Comparison of ENCODE assay signal across 24 mouse cellular contexts in genomic region chr16:63191623-63192022, GRCm38 (mm10).
A peak's percentile ranks its signal among the peaks of the same experiment; 100 is the strongest.
DNase-seq lines count a peak whose midpoint lies in the region; ATAC-seq lines count a peak whose summit lies in the region.
"Had no signal": no experiment of that assay in that cellular context is flagged by ENCODE, and none has a peak within 500 bp of the region (broad histone marks: within the 10 kb centered on the region; RNA-seq: fewer than 3 reads in every experiment).

No protein-coding gene starts in this region.

- no peak overlapping the region for H3K4me2 ChIP-seq in forebrain, embryonic 14.5 days (ENCODE audit: low read length)
- H3K4me2 ChIP-seq in forebrain, embryonic 12.5 days = no peak overlapping the region
- no peak overlapping the region for H3K4me2 ChIP-seq in hindbrain, embryonic 12.5 days (replicated peaks)
- no peak overlapping the region for H3K4me2 ChIP-seq in hindbrain, embryonic 16.5 days (ENCODE audit: low read length)
- H3K4me2 ChIP-seq in midbrain, embryonic 16.5 days (ENCODE audit: low read length) = no peak overlapping the region
- H3K4me2 ChIP-seq in midbrain, embryonic 14.5 days (ENCODE audit: low read length) = no peak overlapping the region
- H3K4me2 ChIP-seq: embryonic facial prominence, embryonic 12.5 days; forebrain, embryonic 15.5 days had no signal

- no peaks in the 10 kb centered on the region for H3K36me3 ChIP-seq in forebrain, embryonic 14.5 days (ENCODE audit: control insufficient read depth, insufficient read depth, low read length)
- no peaks in the 10 kb centered on the region for H3K36me3 ChIP-seq in forebrain, embryonic 12.5 days (replicated peaks)
- H3K36me3 ChIP-seq in hindbrain, embryonic 12.5 days = no peaks in the 10 kb centered on the region
- no peaks in the 10 kb centered on the region for H3K36me3 ChIP-seq in hindbrain, embryonic 16.5 days (ENCODE audit: control insufficient read depth, insufficient read depth, low read length)
- H3K36me3 ChIP-seq in midbrain, embryonic 16.5 days (ENCODE audit: control insufficient read depth, insufficient read depth, low read length) = no peaks in the 10 kb centered on the region
- no peaks in the 10 kb centered on the region for H3K36me3 ChIP-seq in midbrain, embryonic 14.5 days (ENCODE audit: control insufficient read depth, insufficient read depth, low read length)
- H3K36me3 ChIP-seq: embryonic facial prominence, embryonic 10.5 days; embryonic facial prominence, embryonic 12.5 days; forebrain, embryonic 15.5 days; G1E had no signal

- no peaks in the 10 kb centered on the region for H3K9me3 ChIP-seq in forebrain, embryonic 14.5 days (replicated peaks; ENCODE audit: control insufficient read depth, low read length)
- no peaks in the 10 kb centered on the region for H3K9me3 ChIP-seq in forebrain, embryonic 12.5 days
- no peaks in the 10 kb centered on the region for H3K9me3 ChIP-seq in hindbrain, embryonic 12.5 days (replicated peaks)
- H3K9me3 ChIP-seq in hindbrain, embryonic 16.5 days (ENCODE audit: control insufficient read depth, low read length) = 0 out of 2 replicates have a peak, but pooled peaks cover 2% of the 10 kb centered on the region
- H3K9me3 ChIP-seq in midbrain, embryonic 16.5 days (replicated peaks; ENCODE audit: control insufficient read depth, low read length, poor library complexity, severe bottlenecking) = no peaks in the 10 kb centered on the region
- no peaks in the 10 kb centered on the region for H3K9me3 ChIP-seq in midbrain, embryonic 14.5 days (ENCODE audit: control insufficient read depth, low read length)
- H3K9me3 ChIP-seq: embryonic facial prominence, embryonic 10.5 days; embryonic facial prominence, embryonic 12.5 days; forebrain, embryonic 15.5 days; G1E had no signal

- no peaks in the 10 kb centered on the region for H3K4me1 ChIP-seq in forebrain, embryonic 14.5 days (ENCODE audit: control insufficient read depth, insufficient read depth, low read length)
- H3K4me1 ChIP-seq in forebrain, embryonic 12.5 days = no peaks in the 10 kb centered on the region
- H3K4me1 ChIP-seq in hindbrain, embryonic 12.5 days = no peaks in the 10 kb centered on the region
- H3K4me1 ChIP-seq in hindbrain, embryonic 16.5 days (ENCODE audit: control insufficient read depth, insufficient read depth, low read depth, low read length) = no peaks in the 10 kb centered on the region
- no peaks in the 10 kb centered on the region for H3K4me1 ChIP-seq in midbrain, embryonic 16.5 days (ENCODE audit: control insufficient read depth, insufficient read depth, low read length)
- peaks cover 5% of the 10 kb centered on the region; the same call in 1 of the 2 replicates for H3K4me1 ChIP-seq in midbrain, embryonic 14.5 days (ENCODE audit: control insufficient read depth, insufficient read depth, low read length)
- H3K4me1 ChIP-seq: embryonic facial prominence, embryonic 10.5 days; embryonic facial prominence, embryonic 12.5 days had no signal

- no peak overlapping the region for H3K27ac ChIP-seq in forebrain, embryonic 14.5 days (ENCODE audit: low read depth, low read length)
- no peak overlapping the region for H3K27ac ChIP-seq in forebrain, embryonic 12.5 days
- H3K27ac ChIP-seq in hindbrain, embryonic 12.5 days = no peak overlapping the region
- no peak overlapping the region for H3K27ac ChIP-seq in hindbrain, embryonic 16.5 days (ENCODE audit: low read depth, low read length)
- H3K27ac ChIP-seq in midbrain, embryonic 16.5 days (ENCODE audit: low read length) = no peak overlapping the region
- no peak overlapping the region for H3K27ac ChIP-seq in midbrain, embryonic 14.5 days (replicated peaks; ENCODE audit: low read depth, low read length)
- H3K27ac ChIP-seq: embryonic facial prominence, embryonic 10.5 days; embryonic facial prominence, embryonic 12.5 days; forebrain, embryonic 15.5 days had no signal

- 90% methylated on average over 1 of the region's 1 CpGs for WGBS in forebrain, embryonic 14.5 days
- WGBS in forebrain, embryonic 12.5 days = 91% methylated on average over 1 of the region's 1 CpGs
- WGBS in hindbrain, embryonic 12.5 days = 84% methylated on average over 1 of the region's 1 CpGs
- 82% methylated on average over 1 of the region's 1 CpGs for WGBS in hindbrain, embryonic 16.5 days
- 83% methylated on average over 1 of the region's 1 CpGs for WGBS in midbrain, embryonic 16.5 days
- WGBS in midbrain, embryonic 14.5 days = 81% methylated on average over 1 of the region's 1 CpGs

- no peak for ATAC-seq in forebrain, embryonic 14.5 days
- ATAC-seq in forebrain, embryonic 12.5 days (ENCODE audit: low FRiP score) = no peak
- ATAC-seq in hindbrain, embryonic 12.5 days (ENCODE audit: low FRiP score) = peak; percentile 56; the same call in 1 of the 2 replicates
- ATAC-seq in hindbrain, embryonic 16.5 days = no peak
- ATAC-seq in midbrain, embryonic 16.5 days = 0 out of 2 replicates have a peak, but pooled peaks have one; percentile 28
- ATAC-seq in midbrain, embryonic 14.5 days (ENCODE audit: low FRiP score, low TSS enrichment) = no peak
- ATAC-seq: activated CD4-positive, CD25-positive, alpha-beta regulatory T cell, adult 4 months; CD4-positive, CD25-positive, alpha-beta regulatory T cell, adult 4 months; forebrain, embryonic 15.5 days; Patski had no signal

- no peaks in the 10 kb centered on the region for H3K27me3 ChIP-seq in forebrain, embryonic 14.5 days (replicated peaks; ENCODE audit: control insufficient read depth, insufficient read depth, low read length)
- H3K27me3 ChIP-seq in forebrain, embryonic 12.5 days = no peaks in the 10 kb centered on the region
- no peaks in the 10 kb centered on the region for H3K27me3 ChIP-seq in hindbrain, embryonic 12.5 days
- H3K27me3 ChIP-seq in hindbrain, embryonic 16.5 days (replicated peaks; ENCODE audit: control insufficient read depth, insufficient read depth, low read length) = no peaks in the 10 kb centered on the region
- no peaks in the 10 kb centered on the region for H3K27me3 ChIP-seq in midbrain, embryonic 16.5 days (ENCODE audit: control insufficient read depth, insufficient read depth, low read depth, low read length)
- no peaks in the 10 kb centered on the region for H3K27me3 ChIP-seq in midbrain, embryonic 14.5 days (ENCODE audit: control insufficient read depth, insufficient read depth, low read length)
- H3K27me3 ChIP-seq: CH12.LX; embryonic facial prominence, embryonic 12.5 days; forebrain, embryonic 15.5 days; Patski had no signal

- no peak overlapping the region for H3K9ac ChIP-seq in forebrain, embryonic 14.5 days (ENCODE audit: low read length)
- no peak overlapping the region for H3K9ac ChIP-seq in forebrain, embryonic 12.5 days
- no peak overlapping the region for H3K9ac ChIP-seq in hindbrain, embryonic 12.5 days
- H3K9ac ChIP-seq in hindbrain, embryonic 16.5 days (ENCODE audit: low read depth, low read length) = no peak overlapping the region
- H3K9ac ChIP-seq in midbrain, embryonic 16.5 days (ENCODE audit: low read depth, low read length) = no peak overlapping the region
- H3K9ac ChIP-seq in midbrain, embryonic 14.5 days (replicated peaks; ENCODE audit: low read length) = no peak overlapping the region
- H3K9ac ChIP-seq: embryonic facial prominence, embryonic 12.5 days; forebrain, embryonic 15.5 days; forebrain, postnatal 0 days had no signal

- DNase-seq in forebrain, embryonic 14.5 days (ENCODE audit: low spot score) = peak; percentile 3
- no peak for DNase-seq in midbrain, embryonic 14.5 days
- DNase-seq: adrenal gland, adult 8-10 months; adrenal gland, postnatal 14 days; adrenal gland, postnatal 36 days; B cell, adult 2 months; cerebellum, adult 11-12 months; cerebellum, adult 2 months; cerebellum, adult 9-10 months; cerebellum, postnatal 10 days; cerebellum, postnatal 25 days; forebrain, postnatal 0 days had no signal

- no peak overlapping the region for H3K4me3 ChIP-seq in forebrain, embryonic 14.5 days (ENCODE audit: low read depth, low read length)
- no peak overlapping the region for H3K4me3 ChIP-seq in forebrain, embryonic 12.5 days (replicated peaks)
- no peak overlapping the region for H3K4me3 ChIP-seq in hindbrain, embryonic 12.5 days
- H3K4me3 ChIP-seq in hindbrain, embryonic 16.5 days (ENCODE audit: low read length) = no peak overlapping the region
- no peak overlapping the region for H3K4me3 ChIP-seq in midbrain, embryonic 16.5 days (ENCODE audit: low read depth, low read length)
- no peak overlapping the region for H3K4me3 ChIP-seq in midbrain, embryonic 14.5 days (replicated peaks; ENCODE audit: low read depth, low read length)
- H3K4me3 ChIP-seq: embryonic facial prominence, embryonic 10.5 days; embryonic facial prominence, embryonic 12.5 days; forebrain, embryonic 15.5 days had no signal

Comparison
In these comparisons a context has a peak if more than half of its experiments do, and no peak if none do; other contexts are left out.
1. ATAC-seq: peak in hindbrain, embryonic 12.5 days (single experiment) and midbrain, embryonic 16.5 days (single experiment); none in forebrain, embryonic 14.5 days (single experiment), forebrain, embryonic 12.5 days (single experiment), hindbrain, embryonic 16.5 days (single experiment) and midbrain, embryonic 14.5 days (single experiment).